Mouse (Mus musculus): ENCODE results near the gene Vac14.

The Vac14 gene

DNA sequence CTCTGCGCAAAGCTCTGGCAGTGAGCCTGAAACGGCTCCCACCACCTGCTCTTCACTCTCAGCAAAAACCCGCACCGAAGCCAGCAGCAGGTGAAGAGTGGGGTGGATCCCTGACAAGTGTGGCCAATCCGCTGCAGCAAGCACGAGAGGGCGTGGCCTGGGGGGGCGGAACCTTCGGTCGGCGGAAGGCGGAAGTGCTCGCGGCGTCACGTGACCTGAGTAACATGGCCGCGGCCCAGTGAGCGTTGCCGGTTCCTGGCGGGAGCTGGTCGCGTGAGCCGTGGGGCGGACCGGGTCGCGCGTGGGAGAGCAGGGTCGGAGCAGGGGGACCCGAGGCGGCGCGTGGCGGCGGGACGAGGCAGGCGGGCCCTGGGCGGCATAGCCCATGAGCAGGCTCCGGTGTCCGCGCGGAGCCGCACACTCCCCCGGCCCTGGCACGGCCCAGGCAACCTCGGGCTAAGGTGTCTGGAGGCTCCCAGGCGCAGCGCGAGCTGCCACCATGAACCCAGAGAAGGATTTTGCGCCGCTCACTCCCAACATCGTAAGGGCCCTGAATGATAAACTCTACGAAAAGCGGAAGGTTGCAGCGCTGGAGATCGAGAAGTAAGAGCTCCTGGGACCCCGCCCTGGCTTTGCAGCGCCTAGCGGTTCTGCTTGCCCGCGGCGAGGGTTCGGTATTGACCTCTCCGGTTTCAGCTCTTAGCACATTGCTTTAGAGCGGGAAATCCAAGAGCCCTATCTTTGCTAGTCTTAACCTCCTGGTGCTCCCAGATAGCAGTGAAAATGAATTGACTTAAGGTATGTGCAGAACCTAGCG is at the start of gene Vac14:
Vac14 (plus strand) TSS at position 195 of the 817 bp plus-strand sequence.
- peak; percentile 99 to 100 for DNase-seq

DNA sequence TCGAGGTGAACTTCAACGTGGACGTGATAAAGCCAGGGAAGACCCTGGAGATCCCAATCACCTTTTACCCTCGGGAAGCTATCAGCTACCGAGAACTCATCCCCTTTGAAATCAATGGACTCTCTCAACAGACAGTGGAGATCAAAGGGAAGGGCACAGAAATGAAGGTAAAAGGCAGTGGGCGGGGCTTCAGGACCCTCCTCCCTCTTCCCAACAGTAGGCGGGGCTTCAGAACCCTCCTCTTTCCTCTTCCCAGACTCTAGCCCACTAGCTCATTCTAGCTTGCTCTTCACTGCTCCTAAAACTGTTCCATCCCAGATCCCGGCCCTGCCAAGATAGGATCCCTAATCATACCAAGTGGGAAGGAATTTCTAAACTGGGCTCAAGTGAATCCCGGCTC is 25.7 kb upstream of the Vac14 start:
- DNase-seq, result no peak

DNA sequence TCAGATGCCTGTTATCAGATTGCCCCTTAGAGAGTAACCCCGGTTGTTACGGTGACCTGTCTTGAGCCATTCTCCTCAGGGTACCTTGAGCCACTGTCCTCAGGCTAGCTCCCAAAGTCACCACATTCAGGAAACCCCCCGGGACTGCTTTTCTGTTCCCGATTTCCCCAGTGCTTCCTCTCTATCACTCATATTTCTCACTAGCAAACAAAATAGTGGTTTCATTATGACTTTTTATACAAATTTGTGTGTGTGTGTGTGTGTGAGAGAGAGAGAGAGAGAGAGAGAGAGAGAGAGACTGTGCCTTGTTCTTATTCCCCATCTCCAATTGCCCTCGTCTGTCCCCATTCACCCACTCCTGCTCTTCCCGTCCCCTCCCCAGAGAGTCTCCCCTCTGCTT is 24.2 kb upstream of the Vac14 start:
- DNase-seq, result no peak

DNA sequence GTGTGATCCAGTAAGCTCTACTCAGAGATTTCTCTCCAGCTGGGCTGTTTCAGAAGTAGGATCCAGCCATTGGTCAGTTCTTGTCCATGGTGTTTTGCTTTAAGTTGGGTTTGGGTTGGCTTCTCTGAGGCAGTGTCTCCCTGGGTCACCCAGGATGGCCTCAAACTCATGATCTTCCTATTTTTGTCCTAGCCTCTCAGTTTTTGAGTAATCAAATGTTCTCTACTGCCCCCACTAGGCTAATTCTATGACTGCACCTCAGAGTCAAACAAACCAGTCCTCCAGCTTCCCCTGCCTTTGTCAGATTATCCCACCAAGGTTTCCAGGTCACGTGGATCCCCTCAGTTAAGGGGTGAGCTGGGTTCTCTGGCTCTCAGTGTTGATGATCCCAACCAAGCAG is 13.8 kb upstream of the Vac14 start:
- peak; percentile 53 to 54 for DNase-seq

DNA sequence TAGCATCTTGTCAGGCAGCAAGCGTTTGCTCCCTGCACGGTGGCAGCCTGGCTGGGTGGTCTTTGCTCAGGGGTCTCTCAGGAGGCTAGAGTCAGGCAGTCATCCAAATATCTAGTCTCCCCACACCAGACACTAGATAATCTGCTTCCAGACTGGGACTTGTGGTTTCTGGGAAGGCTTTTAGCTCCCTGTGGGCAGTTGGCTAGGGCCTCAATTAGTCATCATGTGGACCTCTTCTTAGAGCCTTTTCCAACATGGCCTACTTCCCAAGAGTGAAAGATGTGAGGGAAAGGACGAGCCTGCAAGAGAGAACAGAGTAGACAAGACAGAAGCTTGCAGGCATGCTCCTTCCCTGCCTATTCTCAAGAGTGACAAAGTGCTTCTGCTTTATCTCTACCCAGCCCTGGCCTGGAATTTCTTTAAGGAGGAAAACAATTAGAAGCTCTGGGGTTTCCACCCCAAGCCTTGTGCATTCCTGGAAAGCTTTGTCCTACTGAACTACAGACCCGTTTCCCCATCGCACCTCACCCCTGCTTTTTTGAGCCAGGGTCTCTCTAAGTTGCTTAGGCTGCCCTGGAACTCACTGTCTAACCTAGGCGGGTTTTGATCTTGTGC is 12.9 kb upstream of the Vac14 start:
- DNase-seq, result no peak

DNA sequence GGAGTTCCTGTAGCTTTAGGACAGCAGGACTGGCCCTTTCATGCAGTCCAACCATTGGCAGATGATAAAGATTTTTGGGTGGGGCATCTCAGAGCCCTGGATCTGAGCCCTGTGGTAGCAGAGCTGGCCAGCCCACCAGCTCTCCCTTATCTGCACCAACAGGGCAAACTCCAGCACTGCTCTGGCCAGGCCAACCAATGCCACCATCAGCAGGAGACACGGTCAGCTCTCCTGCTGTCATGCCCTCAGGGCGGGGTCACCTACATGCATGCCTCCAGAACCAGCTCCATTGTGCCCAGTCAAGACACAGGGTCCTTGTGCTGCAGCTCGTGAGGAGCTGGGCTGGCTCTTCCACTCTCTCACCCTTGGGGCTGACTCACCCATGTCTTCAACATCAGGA is 2.7 kb upstream of the Vac14 start:
- DNase-seq, result no peak

DNA sequence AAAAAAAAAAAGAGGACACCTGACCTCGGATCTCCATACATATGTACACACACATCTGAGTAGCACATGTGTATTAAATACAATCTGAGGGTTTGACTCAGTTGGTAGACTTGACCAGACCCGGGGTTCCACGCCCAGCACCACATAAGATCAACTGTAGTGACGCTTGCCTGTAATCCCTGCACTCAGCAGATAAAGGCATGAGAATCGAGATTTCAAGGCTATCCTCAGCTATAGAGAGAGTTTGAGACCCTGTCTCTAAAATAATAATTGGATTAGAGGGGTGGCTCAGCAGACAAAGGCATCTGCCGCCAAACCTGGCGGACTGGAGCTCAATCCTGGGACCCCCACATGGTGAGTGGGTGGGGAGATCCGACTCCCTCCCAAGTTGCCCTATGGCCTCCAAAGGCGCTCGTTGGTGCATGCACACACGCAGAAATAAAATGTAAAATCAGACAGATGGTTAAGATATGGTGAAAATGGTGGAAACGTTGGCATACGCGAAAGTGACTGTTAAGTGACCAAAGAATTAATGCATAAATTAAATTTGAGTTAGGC is 505 bp upstream of the Vac14 start:
- no peak for DNase-seq

DNA sequence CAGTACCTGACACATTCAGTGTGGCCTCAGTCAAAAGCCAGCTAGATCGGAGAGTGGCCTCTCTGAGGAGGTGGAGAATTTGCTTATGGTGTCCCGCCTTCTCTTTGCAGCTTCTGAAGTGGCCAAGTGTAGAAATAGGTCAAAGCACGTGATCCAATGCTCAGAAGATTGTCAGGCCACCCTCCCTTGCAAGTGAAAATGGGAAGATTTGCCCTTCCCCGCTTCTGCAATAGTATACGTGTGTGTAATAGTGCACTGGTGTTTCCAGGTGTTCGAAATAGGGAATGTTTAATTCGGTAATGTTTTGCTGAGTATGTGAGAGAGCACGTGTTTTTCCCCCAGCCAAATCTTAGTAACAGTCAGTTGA is 806 bp downstream of the Vac14 start:
- no peak for DNase-seq

DNA sequence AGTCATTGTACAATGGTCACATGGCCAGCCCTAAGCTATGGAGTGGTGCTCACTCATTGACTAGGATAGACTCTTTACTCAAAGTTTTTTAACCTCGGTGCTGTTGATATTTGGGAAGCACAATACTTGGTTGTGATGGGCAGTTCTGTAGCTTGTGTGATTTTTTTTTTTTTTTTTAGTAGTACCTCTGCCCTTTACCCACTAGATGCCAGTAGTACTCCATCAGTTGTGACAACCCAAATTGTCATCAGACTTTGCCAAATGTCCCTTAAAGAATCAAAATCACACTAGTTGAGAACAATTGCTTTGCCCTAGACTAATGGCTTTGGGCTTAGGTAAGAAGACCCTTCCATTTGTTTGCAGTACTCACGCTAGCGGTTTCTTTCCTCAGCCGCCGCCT is 1.5 kb downstream of the Vac14 start:
- DNase-seq, result peak; percentile 20 to 22

DNA sequence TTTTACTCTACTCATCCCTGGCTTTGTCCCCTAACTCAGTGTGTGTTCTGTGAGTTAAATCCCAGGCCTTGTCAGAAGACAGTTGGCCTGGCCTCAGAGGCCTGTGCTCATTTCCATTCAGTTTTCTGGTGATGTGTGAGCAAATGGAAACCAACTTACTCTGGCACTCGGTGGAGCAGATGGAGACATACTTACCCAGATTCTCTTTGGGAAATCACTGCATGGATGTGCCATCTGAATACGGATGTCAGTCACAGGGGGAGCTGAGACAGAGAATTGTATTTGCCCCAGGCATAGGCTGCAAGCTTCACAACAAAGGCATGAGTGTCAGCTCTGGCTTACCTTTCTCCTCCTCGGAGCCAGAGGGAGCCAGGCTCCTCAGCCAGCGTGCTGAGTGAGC is 8.0 kb downstream of the Vac14 start:
- no peak for DNase-seq

DNA sequence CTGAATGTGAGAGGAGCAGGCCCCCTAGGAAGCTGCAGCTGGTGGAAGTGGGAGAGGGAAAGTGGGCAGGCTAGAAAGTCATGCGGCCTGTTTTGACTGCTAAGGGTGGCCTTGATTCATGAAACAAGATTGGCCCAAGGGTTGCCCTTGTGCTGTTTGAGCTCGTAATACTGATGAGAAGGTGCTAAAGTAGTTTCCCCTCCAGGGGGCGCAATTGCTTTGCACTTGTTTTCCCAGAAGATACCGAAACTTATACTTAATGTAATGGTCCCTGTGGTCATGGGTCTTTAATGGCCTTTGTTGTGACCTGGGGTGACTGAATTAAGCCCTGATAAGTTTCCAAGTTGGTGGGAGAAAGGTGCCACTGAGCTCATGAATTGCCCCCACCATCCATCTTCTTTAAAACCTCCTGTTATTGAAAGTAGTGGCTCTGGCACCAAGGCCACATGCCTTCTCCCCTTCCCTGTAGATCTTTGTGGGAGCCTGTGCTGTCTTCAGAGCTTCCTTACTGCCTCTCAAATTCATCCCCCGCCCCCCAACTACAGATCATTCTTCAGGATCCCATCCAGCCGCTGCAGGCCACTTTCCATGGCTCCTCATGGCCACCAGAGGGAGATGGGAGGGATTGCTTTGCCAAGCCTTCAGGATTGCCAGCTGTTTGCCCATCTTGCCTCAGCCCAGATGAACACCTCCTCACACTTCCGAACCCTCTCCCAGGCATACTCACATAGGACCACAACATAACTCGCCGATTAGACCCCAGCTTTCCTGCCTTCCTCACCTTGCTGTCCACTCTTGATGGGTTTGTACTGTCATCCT is 11.1 kb downstream of the Vac14 start:
- peak; percentile 69 for DNase-seq

DNA sequence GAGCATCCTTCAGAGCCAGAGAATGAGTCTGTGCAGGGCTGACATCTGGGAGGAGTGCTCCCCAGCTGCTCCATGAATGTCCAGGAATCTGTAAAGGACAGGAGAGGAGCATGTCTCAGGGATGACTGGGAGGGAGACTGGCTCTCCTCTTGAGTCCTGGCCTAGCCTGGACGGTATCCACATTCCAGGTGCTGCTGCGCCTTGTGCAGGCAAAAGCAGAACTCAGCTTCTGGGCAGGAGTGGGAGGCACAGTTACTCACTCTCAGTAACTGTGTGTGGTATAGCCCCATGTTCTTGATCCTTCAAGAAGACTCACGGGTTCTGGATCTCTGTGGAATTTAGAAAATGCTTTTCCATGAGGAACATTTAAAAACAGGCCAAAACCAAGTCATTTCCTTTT is 11.7 kb downstream of the Vac14 start:
- DNase-seq, result no peak

DNA sequence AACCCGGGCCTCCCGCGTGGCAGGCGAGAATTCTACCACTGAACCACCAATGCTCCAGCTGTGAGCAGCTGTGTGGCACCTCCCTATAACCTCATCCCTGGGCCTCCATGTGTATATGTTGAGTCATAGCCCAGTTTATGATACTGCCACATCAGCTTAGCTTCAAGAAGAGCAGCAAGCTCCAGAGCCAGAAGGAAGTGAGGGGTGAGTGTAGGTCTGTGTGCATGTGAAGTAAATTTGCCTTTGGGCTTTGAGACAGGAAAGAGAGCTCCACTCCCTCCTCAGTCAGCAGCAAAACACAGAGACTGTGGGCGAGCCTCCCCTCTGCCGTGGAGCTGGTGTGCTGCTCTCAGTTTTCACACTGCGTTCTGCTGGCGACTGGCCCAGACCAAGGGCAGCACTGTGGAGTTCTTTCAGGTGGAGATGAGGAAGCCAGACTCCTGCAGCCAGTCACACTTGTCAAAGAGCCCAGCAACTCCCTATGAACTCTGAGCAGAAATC is 12.2 kb downstream of the Vac14 start:
- DNase-seq, result no peak

DNA sequence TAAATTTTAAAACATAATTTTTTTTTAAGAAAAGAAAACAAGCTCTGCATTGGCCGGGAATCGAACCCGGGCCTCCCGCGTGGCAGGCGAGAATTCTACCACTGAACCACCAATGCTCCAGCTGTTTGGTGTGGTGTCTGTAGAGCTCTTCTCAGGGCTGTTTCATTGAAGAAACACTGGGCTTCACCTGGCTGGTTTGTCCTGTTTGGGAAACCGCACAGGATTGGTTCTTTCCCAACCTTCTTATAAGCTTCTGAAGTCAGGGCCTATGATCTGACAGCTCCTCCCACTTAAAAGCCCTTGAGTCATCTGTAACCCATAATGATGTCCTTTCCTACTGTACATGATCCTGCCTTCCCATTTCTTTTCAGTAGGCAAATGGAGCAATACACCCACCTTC is 12.8 kb downstream of the Vac14 start:
- no peak for DNase-seq

DNA sequence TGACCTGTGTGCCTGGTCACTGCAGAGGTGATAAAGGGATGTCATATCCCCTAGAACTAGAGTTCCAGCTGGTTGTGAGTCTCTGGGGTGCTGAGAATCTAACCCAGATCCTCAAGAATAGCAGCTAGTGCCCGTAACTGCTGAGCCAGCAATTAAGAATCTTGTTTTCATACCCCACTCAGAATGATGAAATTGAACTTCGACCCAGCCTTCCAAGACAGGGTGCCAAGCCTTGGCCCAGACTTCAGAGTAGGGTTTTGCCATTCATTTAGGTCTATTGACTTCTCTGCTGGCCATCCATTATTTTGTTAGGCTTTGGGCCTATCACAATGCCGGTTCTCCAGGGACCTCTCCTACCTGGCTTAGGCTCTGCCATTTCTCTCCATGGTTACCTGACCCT is 15.4 kb downstream of the Vac14 start:
- DNase-seq, result no peak

DNA sequence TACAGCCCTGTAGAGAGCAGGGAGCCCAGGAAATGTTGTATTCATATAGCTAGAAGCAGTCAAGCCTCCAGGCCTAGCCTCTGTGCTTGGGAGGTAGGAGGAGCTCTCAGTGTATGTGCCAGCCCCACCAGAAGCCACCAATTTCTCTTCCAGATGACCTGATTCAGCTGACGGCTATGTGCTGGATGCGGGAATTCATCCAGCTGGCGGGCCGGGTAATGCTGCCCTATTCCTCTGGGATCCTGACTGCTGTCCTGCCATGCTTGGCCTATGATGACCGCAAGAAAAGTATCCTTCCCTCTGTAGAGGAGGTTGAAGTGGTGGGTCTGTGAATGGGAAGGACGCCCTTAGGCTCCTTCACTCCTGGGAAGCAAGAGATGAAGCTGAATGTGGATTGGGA is 17.8 kb downstream of the Vac14 start:
- DNase-seq, result no peak

DNA sequence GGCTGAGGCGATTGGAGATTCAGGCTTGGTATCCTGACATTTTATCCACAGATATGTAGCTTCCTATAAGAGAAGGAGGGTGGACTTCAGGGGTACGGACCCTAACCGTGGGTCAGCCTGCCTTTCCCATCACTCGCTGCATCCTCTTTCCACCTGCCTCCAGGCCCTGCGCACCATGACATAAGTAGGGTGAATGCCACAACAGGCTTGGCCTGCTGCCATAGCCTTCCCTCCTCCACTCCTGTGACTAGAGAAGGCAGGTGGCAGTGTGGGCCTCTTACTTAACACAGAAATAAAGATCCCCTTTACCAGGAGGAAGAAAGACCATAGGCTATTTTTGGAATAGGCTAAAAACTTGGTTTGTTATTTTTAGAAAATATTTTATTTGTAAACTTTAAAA is 23.9 kb downstream of the Vac14 start:
- DNase-seq, result no peak

DNA sequence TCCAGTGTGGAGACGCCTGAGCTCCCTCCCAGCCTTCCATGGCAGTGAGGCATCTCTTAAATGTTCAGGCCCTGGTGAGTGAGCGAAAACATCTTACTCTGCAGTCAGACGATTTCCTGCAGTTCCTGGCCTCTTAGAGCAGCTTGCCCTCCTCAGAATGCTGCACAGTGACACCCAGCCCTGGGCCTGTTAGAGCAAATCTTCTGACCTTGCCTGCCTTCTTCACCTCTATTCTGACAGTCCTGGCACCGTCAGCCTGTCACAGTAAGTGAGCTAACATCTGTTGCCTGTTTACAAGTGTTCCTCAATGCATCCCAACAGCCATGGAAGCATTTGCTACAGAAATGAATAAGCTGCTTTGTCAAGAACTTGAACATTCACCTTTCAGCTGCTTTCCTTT is 24.8 kb downstream of the Vac14 start:
- no peak for DNase-seq

DNA sequence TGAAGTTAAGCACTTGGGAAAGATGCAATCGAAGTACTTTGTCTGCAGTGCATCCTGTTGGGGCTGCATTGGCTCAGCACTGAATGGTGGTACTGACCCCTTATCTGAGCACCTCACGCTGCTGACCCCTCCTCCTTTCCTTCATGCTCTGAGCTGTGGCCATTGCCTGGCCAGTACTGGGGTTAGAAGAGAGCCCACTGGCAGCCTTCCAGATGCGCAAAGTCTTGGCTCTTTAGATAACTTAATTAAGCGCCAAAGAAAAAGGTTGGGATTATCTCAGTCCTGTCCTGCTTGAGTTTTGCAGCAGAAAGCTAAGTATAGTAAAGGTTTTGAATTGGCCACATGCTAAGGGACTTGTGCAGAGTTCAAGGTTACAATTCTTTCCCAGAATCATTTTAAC is 26.0 kb downstream of the Vac14 start:
- no peak for DNase-seq

DNA sequence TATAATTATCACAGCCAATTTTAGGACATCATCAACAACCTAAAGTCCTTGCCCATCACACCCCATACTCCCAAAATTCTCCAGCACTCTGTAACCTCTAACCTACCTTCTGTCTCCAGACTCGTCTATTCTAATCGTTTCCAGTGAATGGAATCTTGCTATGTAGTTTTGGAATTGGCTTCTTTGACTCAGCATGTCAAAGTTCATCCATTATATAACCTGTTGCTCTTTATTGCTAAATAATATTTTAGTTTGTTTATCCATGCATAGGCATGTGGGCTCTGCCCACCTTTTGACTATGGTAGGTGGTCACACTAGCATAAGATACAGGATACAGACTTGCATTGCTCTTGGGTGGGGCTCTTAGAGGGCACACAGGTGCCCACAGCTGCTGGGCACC is 26.5 kb downstream of the Vac14 start:
- no peak for DNase-seq

DNA sequence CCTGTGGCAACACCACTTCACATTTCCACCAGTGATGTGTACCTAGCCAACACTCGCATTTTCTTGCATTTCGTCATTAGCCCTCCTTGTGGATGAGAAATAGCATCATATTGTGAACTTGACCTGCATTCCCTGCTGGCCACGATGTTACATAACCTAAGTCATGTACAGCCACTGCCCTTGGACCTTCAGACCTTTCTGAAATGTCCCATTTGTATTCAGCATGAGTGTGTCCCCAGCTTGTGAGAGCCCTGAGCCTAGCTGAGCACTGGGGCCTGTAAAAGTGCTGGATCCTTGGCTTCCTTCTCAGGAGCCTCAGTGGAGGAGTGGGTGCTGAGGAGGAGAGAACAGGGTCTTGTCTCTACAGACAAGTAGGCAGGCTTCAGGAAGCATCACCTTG is 27.0 kb downstream of the Vac14 start:
- DNase-seq, result no peak

DNA sequence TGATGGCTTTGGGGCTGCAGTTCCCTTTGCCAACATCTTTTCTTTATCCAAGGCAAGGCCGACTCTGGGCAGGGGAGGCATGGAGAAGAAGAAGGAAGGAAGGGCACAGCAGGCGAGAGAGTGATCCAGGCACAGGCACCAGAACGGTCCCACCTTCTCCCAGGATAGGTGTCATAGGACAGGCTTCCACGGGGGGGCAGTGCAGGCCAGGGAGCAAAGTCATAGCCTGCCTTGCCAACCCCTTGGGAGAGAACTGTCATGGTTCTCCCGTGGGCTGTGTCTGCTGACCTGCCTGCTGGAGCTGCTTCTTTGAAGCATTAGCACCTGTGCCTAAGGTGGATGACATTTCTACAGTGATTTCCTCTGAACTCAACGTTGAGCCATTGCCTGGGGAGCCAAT is 27.7 kb downstream of the Vac14 start:
- DNase-seq, result peak; percentile 37 to 38

DNA sequence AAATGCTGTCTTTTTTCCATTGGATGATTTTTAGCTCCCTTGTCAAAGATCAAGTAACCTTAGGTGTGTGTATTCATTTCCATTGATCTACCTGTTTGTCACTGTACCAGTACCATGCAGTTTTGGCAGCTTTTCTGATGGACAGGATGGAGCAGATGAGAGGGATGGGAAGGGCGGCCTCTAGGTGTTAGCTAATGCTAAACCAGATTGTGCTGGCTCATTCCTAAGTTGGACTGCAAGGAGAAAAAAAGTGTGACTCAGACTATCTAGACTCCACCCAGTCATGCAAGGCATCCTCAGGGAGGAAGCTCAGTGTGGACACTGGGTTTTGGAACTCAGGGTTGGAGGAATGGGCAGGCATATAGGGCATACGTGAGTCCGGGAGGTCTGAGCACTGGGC is 30.2 kb downstream of the Vac14 start:
- DNase-seq, result no peak

DNA sequence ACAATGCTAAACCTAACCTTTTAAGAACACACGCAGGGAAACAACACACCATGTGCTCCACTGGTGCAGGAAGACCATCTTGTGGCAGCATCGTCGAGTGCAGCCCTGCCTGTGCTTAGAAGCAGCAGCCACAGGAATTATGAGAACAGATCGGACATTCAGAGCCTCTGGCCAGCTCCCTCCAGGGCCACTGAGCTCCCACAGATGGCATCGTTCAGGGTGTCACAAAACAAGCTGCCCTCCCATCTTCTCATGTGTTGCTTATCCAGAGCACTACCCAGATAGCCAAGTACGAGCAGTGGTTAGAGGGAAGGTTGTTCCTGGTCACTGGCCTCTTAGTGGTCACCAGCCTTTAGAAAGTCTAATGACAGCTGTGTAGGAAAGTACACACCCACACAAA is 30.9 kb downstream of the Vac14 start:
- no peak for DNase-seq
